Mouse (Mus musculus) lung, adult 2 months (tissue): Measurements from ENCODE around the gene 2810006K23Rik.

Experiments
- CTCF ChIP-seq: fragments of 200-500 bp; IDR thresholded peaks from 2 replicates; pipeline ENCODE4 v1.5.1; 2011; ENCODE audit warnings: mild to moderate bottlenecking, low read length, control low read depth; ENCODE audit not compliant: insufficient read depth
- POLR2A ChIP-seq: fragments of 200-500 bp; IDR thresholded peaks from 2 replicates; pipeline ENCODE4 v1.6.1; 2011; ENCODE audit warnings: low read depth, mild to moderate bottlenecking, control low read depth, low read length, borderline replicate concordance; ENCODE audit errors: extremely low read depth

- TF ChIP-seq POLR2A: no peak
- TF ChIP-seq CTCF: no peak
These were observed 18.7 kb upstream of the 2810006K23Rik start for GRCm38 (mm10) chr5:124309155-124309554.
